In genomic region chr4:155892017-155892416, GRCm38 (mm10) we compare ENCODE assay signal across 8 mouse cellular contexts. TPM values are rescaled to one million over a fixed set of nuclear protein-coding genes. Genes with fewer than 3 reads are reported as not detected.
DNase-seq lines count a peak whose midpoint lies in the region; ATAC-seq and TF ChIP-seq lines count a peak whose summit lies in the region.

No protein-coding gene starts in this region.

- H3K4me2 ChIP-seq in CH12.LX (ENCODE audit: insufficient read depth, low read depth, poor library complexity, severe bottlenecking) = peak overlapping the region; percentile 76; the same call in 1 of the 2 replicates
- H3K4me2 ChIP-seq in heart, embryonic 15.5 days = peak overlapping the region; percentile 93
- H3K4me2 ChIP-seq in neural tube, embryonic 14.5 days (ENCODE audit: low read depth, low read length) = peak overlapping the region; percentile 98

- peaks cover 28 to 50% of the 10 kb centered on the region in 2 experiments for H3K36me3 ChIP-seq in CH12.LX (replicated peaks in 1 of 2; ENCODE audit: control insufficient read depth in 1 of 2, insufficient read depth in 1 of 2, low read length in 1 of 2)
- peaks cover 29% of the 10 kb centered on the region for H3K36me3 ChIP-seq in heart, embryonic 15.5 days
- peaks cover 35% of the 10 kb centered on the region for H3K36me3 ChIP-seq in neural tube, embryonic 14.5 days (ENCODE audit: control insufficient read depth, insufficient read depth, low read length)

- TF ChIP-seq POLR2A in CH12.LX (IDR thresholded peaks at IDR 0.05; ENCODE audit: low read depth, low read length) = peak; percentile 33; the same call in 1 of the 2 replicates
- peak; percentile 69; the same call in 1 of the 2 replicates for TF ChIP-seq POLR2A in lung, adult 2 months (IDR thresholded peaks at IDR 0.05; ENCODE audit: borderline replicate concordance, extremely low read depth, low read depth, low read length)

- H3K9ac ChIP-seq in CH12.LX (ENCODE audit: insufficient read depth, low read depth) = peak overlapping the region; percentile 81
- H3K9ac ChIP-seq in heart, embryonic 15.5 days = peak overlapping the region; percentile 93
- H3K9ac ChIP-seq in neural tube, embryonic 14.5 days (replicated peaks; ENCODE audit: low read depth, low read length) = peak overlapping the region; percentile 96

- peak; percentile 62 for ATAC-seq in erythroblast, adult 5-6 weeks (replicated peaks; ENCODE audit: low FRiP score, poor library complexity, severe bottlenecking)
- ATAC-seq in heart, embryonic 15.5 days (replicated peaks; ENCODE audit: insufficient number of reproducible peaks, insufficient read depth, low FRiP score, low read depth) = peak; percentile 89
- peak; percentile 92 for ATAC-seq in neural tube, embryonic 14.5 days (ENCODE audit: low read depth)

- dilution Hi-C loops in CH12.LX (cut with MboI; ENCODE audit: extremely low pct_ligation_motif_present, extremely low pct_unique_long_range_greater_than_20kb, low sequenced_read_pairs) = no loop called here

- H3K79me2 ChIP-seq in CH12.LX (replicated peaks; ENCODE audit: control insufficient read depth, extremely low read depth, insufficient read depth, poor library complexity, severe bottlenecking) = peaks cover 13% of the 10 kb centered on the region; the same call in 1 of the 2 replicates

- peak in 1 of 2 experiments; percentile 13; a peak in 2 of 4 replicates for TF ChIP-seq CTCF in CH12.LX (conservative IDR thresholded peaks at IDR 0.05 in 1 of 2, IDR thresholded peaks at IDR 0.05 in 1 of 2; ENCODE audit: low read depth in 2 of 2, low read length in 2 of 2)
- TF ChIP-seq CTCF in lung, adult 2 months (IDR thresholded peaks at IDR 0.05; ENCODE audit: insufficient read depth, low read length) = no peak

- WGBS in heart, embryonic 15.5 days = under 1% methylated on average over 53 of the region's 56 CpGs
- WGBS in lung, adult 2 months = under 1% methylated on average over 56 of the region's 56 CpGs
- whole genome bisulfite sequencing in neural tube, embryonic 14.5 days = 1% methylated on average over 39 of the region's 56 CpGs

- peak overlapping the region; percentile 71 to 98 (median 78) for H3K4me3 ChIP-seq in CH12.LX (replicated peaks in 1 of 3; ENCODE audit: low read depth in 2 of 3, low read length in 2 of 3, poor library complexity in 1 of 3)
- H3K4me3 ChIP-seq in heart, embryonic 15.5 days = peak overlapping the region; percentile 88
- peak overlapping the region; percentile 89 for H3K4me3 ChIP-seq in lung, adult 2 months (replicated peaks; ENCODE audit: extremely low read depth, low read depth, low read length)
- peak overlapping the region; percentile 92 for H3K4me3 ChIP-seq in neural tube, embryonic 14.5 days (ENCODE audit: low read depth, low read length)

- DNase-seq in CH12.LX (ENCODE audit: extremely low read depth) = peak; percentile 75
- DNase-seq in brain, embryonic 18.5 days (ENCODE audit: low read depth, low spot score) = peak; percentile 80
- DNase-seq in kidney, postnatal 25 days = peak; percentile 84 to 92
- DNase-seq in lung, adult 2 months = peak; percentile 80
- peak; percentile 85 for DNase-seq in testis, postnatal 14 days (ENCODE audit: low spot score)

- peaks cover 28 to 55% of the 10 kb centered on the region in 2 experiments for H3K4me1 ChIP-seq in CH12.LX (ENCODE audit: control insufficient read depth in 1 of 2, insufficient read depth in 2 of 2)
- peaks cover 41% of the 10 kb centered on the region for H3K4me1 ChIP-seq in heart, embryonic 15.5 days (replicated peaks)
- H3K4me1 ChIP-seq in lung, adult 2 months (ENCODE audit: control insufficient read depth, insufficient read depth, low read length) = peaks cover 21% of the 10 kb centered on the region
- H3K4me1 ChIP-seq in neural tube, embryonic 14.5 days (ENCODE audit: control insufficient read depth, insufficient read depth, low read length) = peaks cover 34% of the 10 kb centered on the region

- H3K27ac ChIP-seq in CH12.LX (ENCODE audit: insufficient read depth, low read depth) = peak overlapping the region; percentile 91
- H3K27ac ChIP-seq in heart, embryonic 15.5 days = peak overlapping the region; percentile 99
- H3K27ac ChIP-seq in neural tube, embryonic 14.5 days (ENCODE audit: low read depth, low read length) = peak overlapping the region; percentile 99

- TF ChIP-seq EP300 in CH12.LX (IDR thresholded peaks at IDR 0.05; ENCODE audit: low read length) = no peak

- in situ Hi-C loops in CH12.LX (cut with MboI; ENCODE audit: low pct_ligation_motif_present, low pct_unique_long_range_greater_than_20kb, low sequenced_read_pairs) = loop anchor here (5.0 kb wide), 1 partner anchor 50 kb away; the partner anchor contains the start of gene Ube2j2

- peaks cover 2% of the 10 kb centered on the region for H3K9me3 ChIP-seq in CH12.LX (replicated peaks; ENCODE audit: low read length)
- no peaks in the 10 kb centered on the region for H3K9me3 ChIP-seq in heart, embryonic 15.5 days (replicated peaks)
- no peaks in the 10 kb centered on the region for H3K9me3 ChIP-seq in neural tube, embryonic 14.5 days (ENCODE audit: control insufficient read depth, low read length)

- no peak for TF ChIP-seq RAD21 in CH12.LX (IDR thresholded peaks at IDR 0.05; ENCODE audit: low read depth, low read length)

- no peaks in the 10 kb centered on the region for H3K27me3 ChIP-seq in CH12.LX (replicated peaks)
- H3K27me3 ChIP-seq in heart, embryonic 15.5 days = no peaks in the 10 kb centered on the region
- no peaks in the 10 kb centered on the region for H3K27me3 ChIP-seq in neural tube, embryonic 14.5 days (ENCODE audit: control insufficient read depth, insufficient read depth, low read length)

TF ChIP-seq in CH12.LX, 34 proteins besides CTCF, POLR2A, EP300 and RAD21 (continues in another document):
- TF ChIP-seq CHD2 (IDR thresholded peaks at IDR 0.05; ENCODE audit: low read length) = no peak
- TF ChIP-seq KAT2A (IDR thresholded peaks at IDR 0.05; ENCODE audit: insufficient replicate concordance, low read length) = no peak
- no peak; the same call in 1 of the 2 replicates for TF ChIP-seq HCFC1 (IDR thresholded peaks at IDR 0.05; ENCODE audit: low read depth, low read length)
- no peak for TF ChIP-seq TBP (conservative IDR thresholded peaks at IDR 0.05; ENCODE audit: low read depth, low read length)
- no peak for TF ChIP-seq MXI1 (IDR thresholded peaks at IDR 0.05; ENCODE audit: low read depth, low read length)
- TF ChIP-seq ZMIZ1 (IDR thresholded peaks at IDR 0.05; ENCODE audit: low read depth, low read length) = no peak
- TF ChIP-seq TCF12 (IDR thresholded peaks at IDR 0.05; ENCODE audit: low read depth, low read length) = 0 out of 2 replicates have a peak, but pooled peaks have one; percentile 6
- TF ChIP-seq IRF4 (IDR thresholded peaks at IDR 0.05; ENCODE audit: low read depth, low read length) = peak; percentile 11; the same call in 1 of the 2 replicates

RNA-seq across cellular contexts. Expression of gene Acap3, which starts 0.4 kb away (rescaled TPM):
- total RNA-seq in CH12.LX (2012; rRNA removed) = 10.7 and 13.1 TPM in 2 replicates
- 4.2 and 4.3 TPM in 2 replicates for total RNA-seq in CH12.LX (2014; rRNA removed)
- polyA plus RNA-seq in CH12.LX (2012; ENCODE audit: insufficient read length, low read depth) = 10.5 and 13.4 TPM in 2 replicates
- 5.6 and 10.0 TPM in 2 replicates for total RNA-seq in erythroblast, adult 5-6 weeks (2015; ENCODE audit: low replicate concordance)
- 4.3 and 23.7 TPM in 2 replicates for total RNA-seq in erythroblast, adult 5-6 weeks (2017; ENCODE audit: low replicate concordance)
- 8.2 and 13.5 TPM in 2 replicates for polyA plus RNA-seq in heart, embryonic 15.5 days (2015; fragmentation: Nextera tagmentation; extraction: Ambion mirVana)
- polyA plus RNA-seq in lung, adult 2 months (2012; rRNA removed) = 48.3 and 50.7 TPM in 2 replicates
- polyA plus RNA-seq in neural tube, embryonic 14.5 days (2014; fragmentation: Nextera tagmentation; extraction: Ambion mirVana) = 67.8 and 76.7 TPM in 2 replicates

RNA-seq across cellular contexts. Expression of gene Pusl1, which starts 0.4 kb away (rescaled TPM):
- total RNA-seq in CH12.LX (2012; rRNA removed) = 45.7 and 61.4 TPM in 2 replicates
- 32.1 and 38.0 TPM in 2 replicates for total RNA-seq in CH12.LX (2014; rRNA removed)
- polyA plus RNA-seq in CH12.LX (2012; ENCODE audit: insufficient read length, low read depth) = 29.5 and 37.5 TPM in 2 replicates
- 2.3 and 5.9 TPM in 2 replicates for total RNA-seq in erythroblast, adult 5-6 weeks (2015; ENCODE audit: low replicate concordance)
- 2.2 and 5.3 TPM in 2 replicates for total RNA-seq in erythroblast, adult 5-6 weeks (2017; ENCODE audit: low replicate concordance)
- 28.7 and 32.4 TPM in 2 replicates for polyA plus RNA-seq in heart, embryonic 15.5 days (2015; fragmentation: Nextera tagmentation; extraction: Ambion mirVana)
- 82.2 and 88.0 TPM in 2 replicates for polyA plus RNA-seq in lung, adult 2 months (2012; rRNA removed)
- 53.4 and 57.4 TPM in 2 replicates for polyA plus RNA-seq in neural tube, embryonic 14.5 days (2014; fragmentation: Nextera tagmentation; extraction: Ambion mirVana)

RNA-seq across cellular contexts. Expression of gene Ints11, which starts 22.7 kb away (rescaled TPM):
- total RNA-seq in CH12.LX (2012; rRNA removed) (97.6 and 103 TPM in 2 replicates), CH12.LX (2014; rRNA removed) (83.9 and 88.9 TPM in 2 replicates)
- 72.5 and 77.1 TPM in 2 replicates for polyA plus RNA-seq in CH12.LX (2012; ENCODE audit: insufficient read length, low read depth)
- total RNA-seq in erythroblast, adult 5-6 weeks (2015; ENCODE audit: low replicate concordance) = 5.6 and 10.0 TPM in 2 replicates
- 7.8 and 8.5 TPM in 2 replicates for total RNA-seq in erythroblast, adult 5-6 weeks (2017; ENCODE audit: low replicate concordance)
- 27.3 and 41.4 TPM in 2 replicates for polyA plus RNA-seq in heart, embryonic 15.5 days (2015; fragmentation: Nextera tagmentation; extraction: Ambion mirVana)
- polyA plus RNA-seq in lung, adult 2 months (2012; rRNA removed) = 26.7 and 27.3 TPM in 2 replicates
- 74.9 and 75.8 TPM in 2 replicates for polyA plus RNA-seq in neural tube, embryonic 14.5 days (2014; fragmentation: Nextera tagmentation; extraction: Ambion mirVana)

RNA-seq across cellular contexts. Expression of gene Cptp, which starts 22.8 kb away (rescaled TPM):
- total RNA-seq in CH12.LX (2012; rRNA removed) = 12.1 and 16.2 TPM in 2 replicates
- total RNA-seq in CH12.LX (2014; rRNA removed) = 8.0 and 9.0 TPM in 2 replicates
- polyA plus RNA-seq in CH12.LX (2012; ENCODE audit: insufficient read length, low read depth) = 15.5 and 16.5 TPM in 2 replicates
- 1.5 and 1.7 TPM in 2 replicates for total RNA-seq in erythroblast, adult 5-6 weeks (2015; ENCODE audit: low replicate concordance)
- total RNA-seq in erythroblast, adult 5-6 weeks (2017; ENCODE audit: low replicate concordance) = 2.5 and 6.4 TPM in 2 replicates
- polyA plus RNA-seq in heart, embryonic 15.5 days (2015; fragmentation: Nextera tagmentation; extraction: Ambion mirVana) = 7.8 and 10.3 TPM in 2 replicates
- 30.3 and 33.3 TPM in 2 replicates for polyA plus RNA-seq in lung, adult 2 months (2012; rRNA removed)
- 31.4 and 31.8 TPM in 2 replicates for polyA plus RNA-seq in neural tube, embryonic 14.5 days (2014; fragmentation: Nextera tagmentation; extraction: Ambion mirVana)

RNA-seq across cellular contexts. Expression of gene Tas1r3, which starts 28.9 kb away (rescaled TPM):
- 0.63 and 0.89 TPM in 2 replicates for total RNA-seq in CH12.LX (2012; rRNA removed)
- 0.09 and 0.15 TPM in 2 replicates for total RNA-seq in CH12.LX (2014; rRNA removed)
- 0.34 and 0.47 TPM in 2 replicates for polyA plus RNA-seq in CH12.LX (2012; ENCODE audit: insufficient read length, low read depth)
- total RNA-seq in erythroblast, adult 5-6 weeks (2015; ENCODE audit: low replicate concordance) = not detected in 2 replicates
- 0.14 and 0.85 TPM in 2 replicates for total RNA-seq in erythroblast, adult 5-6 weeks (2017; ENCODE audit: low replicate concordance)
- 0.14 TPM in 2 replicates for polyA plus RNA-seq in heart, embryonic 15.5 days (2015; fragmentation: Nextera tagmentation; extraction: Ambion mirVana)
- 1.6 TPM in 2 replicates for polyA plus RNA-seq in lung, adult 2 months (2012; rRNA removed)
- polyA plus RNA-seq in neural tube, embryonic 14.5 days (2014; fragmentation: Nextera tagmentation; extraction: Ambion mirVana) = 0.45 and 0.47 TPM in 2 replicates

Comparison
In these comparisons a context has a peak if more than half of its experiments do, and no peak if none do; other contexts are left out.
1. Peak in every context shown above with its lines: DNase-seq, ATAC-seq, H3K4me3 ChIP-seq and H3K27ac ChIP-seq.